Mouse (Mus musculus) kidney, adult 2 months (tissue): Measurements from ENCODE around the gene Chd5. TPM values are rescaled to one million over a fixed set of nuclear protein-coding genes. Genes with fewer than 3 reads are reported as not detected.

ENCODE experiments used
- DNase-seq: peaks from one replicate; pipeline ENCODE4 v3.0.0; 2021
- H3K27ac ChIP-seq: fragments of 200-500 bp; 2 replicates; pipeline ENCODE4 v1.5.1; 2012; ENCODE audit warnings: low read depth, low read length, control low read depth, inconsistent platforms; ENCODE audit not compliant: insufficient read depth
- H3K27me3 ChIP-seq: fragments of 200-500 bp; replicated peaks from 2 replicates; pipeline ENCODE4 v1.6.1; 2012; ENCODE audit warnings: mild to moderate bottlenecking, moderate library complexity, low read length, inconsistent platforms; ENCODE audit not compliant: control insufficient read depth, insufficient read depth
- H3K36me3 ChIP-seq: fragments of 200-500 bp; 2 replicates; pipeline ENCODE4 v1.6.1; 2012; ENCODE audit warnings: mild to moderate bottlenecking, moderate library complexity, low read length, inconsistent platforms; ENCODE audit not compliant: control insufficient read depth, insufficient read depth
- H3K4me1 ChIP-seq: fragments of 200-500 bp; 2 replicates; pipeline ENCODE4 v1.6.1; 2011; ENCODE audit warnings: low read length; ENCODE audit not compliant: control insufficient read depth, insufficient read depth
- H3K4me3 ChIP-seq: fragments of 200-500 bp; 2 replicates; pipeline ENCODE4 v1.5.1; 2011; ENCODE audit warnings: mild to moderate bottlenecking, low read depth, low read length, control low read depth; ENCODE audit not compliant: insufficient read depth
- CTCF ChIP-seq: fragments of 200-500 bp; conservative IDR thresholded peaks from 2 replicates; pipeline ENCODE4 v1.5.1; 2011; ENCODE audit warnings: low read depth, mild to moderate bottlenecking, control low read depth, low read length, moderate library complexity, mixed read lengths; ENCODE audit not compliant: insufficient read depth, insufficient read length
- POLR2A ChIP-seq: fragments of 200-500 bp; IDR thresholded peaks from one replicate; pipeline ENCODE4 v1.6.1; 2011; ENCODE audit warnings: low read depth, low read length, control low read depth
- WGBS: fragments of 180-500 bp; shearing (Covaris S2); methylation state at CpG from one replicate; pipeline ENCODE4 v1.1.7; 2018; 5-methylcytosine and 5-hydroxymethylcytosine counted together
- polyA plus RNA-seq: library from polyadenylated mRNA; depleted of rRNA; stranded (reverse); fragments of >200 nt; gene quantifications from 2 replicates; pipeline ENCODE4 v1.2.3, GENCODE M21; 2012

The Chd5 gene
- polyA plus RNA-seq, 1 experiment = 0.34 TPM

DNA sequence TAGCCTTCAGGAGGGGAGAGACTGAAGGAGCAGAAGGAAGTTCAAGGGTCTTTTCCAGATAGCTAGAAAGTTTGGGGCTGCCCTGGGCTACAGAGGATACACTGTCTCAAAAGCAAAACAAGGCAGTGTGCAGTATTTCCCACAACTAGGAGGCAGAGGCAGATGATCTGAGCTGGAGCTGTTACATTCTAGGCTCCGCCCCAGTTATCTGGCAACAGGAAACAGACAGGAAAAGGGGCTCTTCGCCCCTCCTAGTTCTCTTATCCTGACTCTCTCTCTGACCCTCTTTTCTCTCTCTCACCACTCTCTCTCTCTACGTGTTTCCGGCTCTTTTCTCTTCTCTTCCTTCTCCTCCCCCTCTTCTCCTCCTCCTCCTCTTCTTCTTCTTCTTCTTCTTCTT is 42.5 kb upstream of the Chd5 start:
- H3K4me3 ChIP-seq = no peak overlapping the region
- H3K4me1 ChIP-seq = peaks cover 5% of the 10 kb centered on the region
- 34% methylated on average over 4 of the region's 4 CpGs for WGBS
- no peaks in the 10 kb centered on the region for H3K36me3 ChIP-seq
- no peak for DNase-seq
- no peak overlapping the region for H3K27ac ChIP-seq
- TF ChIP-seq POLR2A (no peak), CTCF (no peak)
- no peaks in the 10 kb centered on the region for H3K27me3 ChIP-seq

GRCm38 (mm10) chr4:152296371-152296770 is 42.1 kb upstream of the Chd5 start:
- H3K27ac ChIP-seq = peak overlapping the region; percentile 84
- H3K4me3 ChIP-seq = peak overlapping the region; percentile 73; the same call in 1 of the 2 replicates
- DNase-seq = no peak
- H3K4me1 ChIP-seq = peaks cover 5% of the 10 kb centered on the region
- no peak for TF ChIP-seq CTCF
- no peak for TF ChIP-seq POLR2A
- WGBS = 6% methylated on average over 8 of the region's 8 CpGs
- H3K36me3 ChIP-seq = no peaks in the 10 kb centered on the region
- H3K27me3 ChIP-seq = no peaks in the 10 kb centered on the region

DNA sequence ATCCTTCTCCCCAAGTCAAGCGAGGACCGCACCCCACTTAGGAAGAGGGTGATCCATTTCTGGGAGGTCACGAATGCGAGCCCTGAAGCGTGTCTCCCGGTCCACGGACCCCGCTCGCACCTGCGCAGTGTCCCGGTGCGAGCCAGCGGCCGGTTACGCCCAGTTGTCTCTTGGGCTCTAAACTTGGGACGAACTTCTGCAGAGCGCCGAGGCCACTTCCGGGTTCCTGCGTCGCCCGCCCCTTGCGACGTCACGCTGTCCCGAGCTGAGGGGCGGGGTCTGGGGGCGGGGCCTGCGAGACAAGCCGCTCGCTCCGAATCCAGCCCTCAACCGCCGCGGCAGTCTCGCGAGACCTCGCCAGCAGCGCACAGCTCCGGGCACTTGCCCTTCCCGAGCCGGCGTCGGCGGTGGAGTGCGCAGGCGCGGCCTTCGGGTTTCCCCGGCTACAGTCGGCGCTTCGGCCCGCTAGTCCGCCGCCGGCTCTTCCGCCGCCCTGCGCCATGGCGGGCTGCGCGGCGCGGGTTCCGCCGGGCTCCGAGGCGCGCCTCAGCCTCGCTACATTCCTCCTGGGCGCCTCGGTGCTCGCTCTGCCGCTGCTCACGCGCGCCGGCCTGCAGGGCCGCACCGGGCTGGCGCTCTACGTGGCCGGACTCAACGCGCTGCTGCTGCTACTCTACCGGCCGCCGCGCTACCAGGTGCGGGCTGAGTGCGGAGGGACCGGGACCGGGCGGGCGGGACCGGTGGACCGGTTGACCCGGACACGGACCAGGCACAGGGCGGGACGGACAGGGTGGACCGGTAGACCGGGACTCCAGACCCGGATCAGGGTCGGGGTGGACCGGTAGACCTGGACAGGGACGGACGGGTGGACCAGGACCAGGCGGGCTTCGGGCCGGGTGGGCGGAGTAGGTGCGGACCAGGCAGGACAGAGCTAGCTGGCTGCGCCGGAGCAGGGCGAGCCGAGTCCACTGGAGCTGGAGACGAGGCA is 41.3 kb upstream of the Chd5 start, which contains the start of gene Icmt:
Icmt (plus strand) TSS at position 354 of the 988 bp plus-strand sequence.
- DNase-seq = peak; percentile 99
- Histone ChIP-seq H3K4me1 (peaks cover 5% of the 10 kb centered on the region), H3K36me3 (no peaks in the 10 kb centered on the region), H3K27ac (peak within 1 kb of the TSS; percentile 84), H3K4me3 (peak within 1 kb of the TSS; percentile 91), H3K27me3 (no peaks in the 10 kb centered on the region)
- peak; percentile 63 for TF ChIP-seq POLR2A
- TF ChIP-seq CTCF = no peak
- WGBS = under 1% methylated on average over 119 of the region's 119 CpGs

DNA sequence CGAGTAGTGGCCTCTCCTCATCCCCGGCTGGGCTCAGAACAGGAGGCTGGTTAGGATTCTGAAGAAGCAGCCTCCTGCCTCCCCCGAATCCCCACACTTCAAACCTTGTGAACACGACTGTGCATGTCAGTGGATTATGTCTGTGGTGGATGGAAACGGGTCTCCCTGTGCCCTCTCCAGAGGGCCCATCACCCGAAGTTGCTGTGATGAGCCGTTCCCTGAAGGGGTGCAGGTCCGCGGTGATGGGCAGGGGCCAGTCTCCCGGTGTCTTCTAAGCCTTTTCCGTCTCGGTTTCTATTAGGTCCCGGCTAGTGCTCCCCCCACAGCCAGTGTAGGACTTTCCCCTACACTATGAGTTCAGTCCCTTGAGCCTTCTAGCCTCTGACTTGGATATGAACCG is 39.6 kb upstream of the Chd5 start:
- Histone ChIP-seq H3K4me1 (peaks cover 15% of the 10 kb centered on the region), H3K4me3 (no peak overlapping the region), H3K27me3 (no peaks in the 10 kb centered on the region), H3K36me3 (no peaks in the 10 kb centered on the region), H3K27ac (no peak overlapping the region)
- no peak for TF ChIP-seq CTCF
- no peak for DNase-seq
- WGBS = 90% methylated on average over 14 of the region's 14 CpGs

GRCm38 (mm10) chr4:152300375-152300774 is 38.1 kb upstream of the Chd5 start:
- H3K4me3 ChIP-seq = no peak overlapping the region
- H3K27me3 ChIP-seq = no peaks in the 10 kb centered on the region
- 90% methylated on average over 8 of the region's 8 CpGs for WGBS
- no peak for DNase-seq
- H3K4me1 ChIP-seq = peaks cover 15% of the 10 kb centered on the region
- H3K36me3 ChIP-seq = no peaks in the 10 kb centered on the region
- H3K27ac ChIP-seq = no peak overlapping the region
- no peak for TF ChIP-seq POLR2A
- TF ChIP-seq CTCF = no peak

DNA sequence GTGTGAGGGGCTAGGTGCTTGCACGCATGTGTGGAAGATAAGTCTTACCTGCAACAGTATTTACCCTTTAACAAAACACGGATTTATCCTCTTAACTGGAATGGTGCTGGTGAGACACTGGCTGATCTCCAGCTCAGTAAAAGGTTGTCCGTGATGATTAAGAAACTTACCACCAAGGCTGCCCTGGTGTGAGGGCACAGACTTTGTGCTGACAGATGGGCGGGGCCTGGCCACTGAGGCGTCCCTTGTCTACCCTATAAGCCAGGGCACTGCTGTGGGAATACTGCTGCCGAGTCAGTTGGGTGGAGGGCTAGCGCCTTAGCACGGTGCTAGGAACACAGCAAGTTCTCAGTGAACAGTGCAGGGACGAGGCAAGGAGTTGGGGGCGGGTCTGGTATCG is 36.4 kb upstream of the Chd5 start:
- 50% methylated on average over 11 of the region's 11 CpGs for WGBS
- no peaks in the 10 kb centered on the region for H3K36me3 ChIP-seq
- peak; percentile 81 for DNase-seq
- no peak for TF ChIP-seq POLR2A
- H3K4me3 ChIP-seq = no peak overlapping the region
- no peaks in the 10 kb centered on the region for H3K27me3 ChIP-seq
- peak overlapping the region; percentile 29; the same call in 1 of the 2 replicates for H3K27ac ChIP-seq
- peaks cover 13% of the 10 kb centered on the region for H3K4me1 ChIP-seq

- Histone ChIP-seq H3K4me1 (peaks cover 10% of the 10 kb centered on the region), H3K36me3 (no peaks in the 10 kb centered on the region), H3K27me3 (no peaks in the 10 kb centered on the region), H3K4me3 (no peak overlapping the region), H3K27ac (no peak overlapping the region)
- DNase-seq = peak; percentile 83
- 41% methylated on average over 10 of the region's 10 CpGs for WGBS
- TF ChIP-seq CTCF = no peak
Observed at GRCm38 (mm10) chr4:152303172-152303571, 35.3 kb upstream of the Chd5 start.
